Mouse (Mus musculus): ENCODE measurements around the gene Gm11168.
"Not testable (repeated sequence)": the region's sequence is repeated elsewhere in the genome, so short reads cannot be mapped to it uniquely, and the experiment has no call there.

DNA sequence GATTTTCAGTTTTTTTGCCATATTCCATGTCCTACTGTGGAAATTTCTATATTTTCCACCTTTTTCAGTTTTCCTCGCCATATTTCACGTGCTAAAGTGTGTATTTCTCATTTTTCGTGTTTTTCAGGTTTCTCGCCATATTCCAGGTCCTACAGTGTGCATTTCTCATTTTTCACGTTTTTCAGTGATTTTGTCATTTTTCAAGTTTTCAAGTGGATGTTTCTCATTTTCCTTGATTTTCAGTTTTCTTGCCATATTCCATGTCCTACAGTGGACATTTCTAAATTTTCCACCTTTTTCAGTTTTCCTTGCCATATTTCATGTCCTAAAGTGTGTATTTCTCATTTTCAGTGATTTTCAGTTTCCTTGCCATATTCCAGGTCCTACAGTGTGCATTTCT, 23.0 kb downstream of the Gm11168 start:
- TF ChIP-seq EP300, CTCF (IDR thresholded peaks at IDR 0.05; ENCODE audit: low read depth): not testable (repeated sequence)

All from heart, postnatal 0 days (tissue).